8 mouse cellular contexts compared by ENCODE assay signal in the genomic region with DNA sequence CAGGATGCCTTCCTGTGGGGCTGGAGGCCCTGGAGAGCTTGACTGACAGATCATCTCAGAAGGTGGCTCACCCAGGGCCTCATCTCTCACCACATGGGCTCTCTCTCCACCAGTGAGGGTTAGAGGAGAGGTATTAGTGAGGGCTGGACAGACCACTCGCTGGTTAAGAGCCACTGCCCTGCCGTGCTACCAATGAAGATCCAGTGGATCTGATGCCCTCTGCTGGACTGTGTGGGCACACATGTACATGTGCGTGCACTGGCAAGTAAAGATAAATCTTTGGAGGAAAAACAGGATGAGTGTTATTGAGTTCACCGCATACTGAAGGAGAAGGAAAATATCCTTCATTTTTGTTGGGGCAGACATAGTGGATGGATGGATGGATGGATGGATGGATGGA. TPM values are rescaled to one million over a fixed set of nuclear protein-coding genes. Genes with fewer than 3 reads are reported as not detected.
DNase-seq lines count a peak whose midpoint lies in the region; ATAC-seq lines count a peak whose summit lies in the region.

No protein-coding gene starts in this region.

- H3K4me1 ChIP-seq in midbrain, embryonic 13.5 days (replicated peaks), result no peaks in the 10 kb centered on the region

- DNase-seq in layer of hippocampus, adult 11-12 months (ENCODE audit: low spot score), result peak; percentile 39
- DNase-seq in layer of hippocampus, adult 9-10 months (ENCODE audit: low spot score), result no peak
- DNase-seq in ES-CJ7 (ENCODE audit: low read depth, low spot score), result peak; percentile 48
- DNase-seq in kidney, postnatal 25 days, result peak; percentile 68 to 79

- H3K4me3 ChIP-seq in midbrain, embryonic 13.5 days (replicated peaks), result no peak overlapping the region

- no peak overlapping the region for H3K9ac ChIP-seq in midbrain, embryonic 13.5 days (replicated peaks)

- WGBS in midbrain, embryonic 13.5 days, result 48% methylated on average over 4 of the region's 4 CpGs

- peak; percentile 65 for ATAC-seq in cerebellum, adult (ENCODE audit: insufficient number of reproducible peaks, low FRiP score, low TSS enrichment)
- ATAC-seq in frontal cortex, adult (ENCODE audit: low TSS enrichment), result peak; percentile 75
- 0 out of 2 replicates have a peak, but pooled peaks have one; percentile 27 for ATAC-seq in midbrain, embryonic 13.5 days
- no peak for ATAC-seq in erythroblast, adult 5-6 weeks (replicated peaks; ENCODE audit: low FRiP score, poor library complexity, severe bottlenecking)

- H3K9me3 ChIP-seq in midbrain, embryonic 13.5 days, result no peaks in the 10 kb centered on the region

- H3K36me3 ChIP-seq in midbrain, embryonic 13.5 days, result no peaks in the 10 kb centered on the region

- no peak overlapping the region for H3K27ac ChIP-seq in midbrain, embryonic 13.5 days

- H3K4me2 ChIP-seq in midbrain, embryonic 13.5 days (replicated peaks), result no peak overlapping the region

- H3K27me3 ChIP-seq in midbrain, embryonic 13.5 days, result peaks cover 9% of the 10 kb centered on the region

RNA-seq across cellular contexts. Expression of gene Cmc2, which starts 52.6 kb away (rescaled TPM):
- 45.1 and 46.3 TPM in 2 replicates for polyA plus RNA-seq in midbrain, embryonic 13.5 days (2015; fragmentation: Nextera tagmentation; extraction: Ambion mirVana)
- 12.5 and 20.0 TPM in 2 replicates for total RNA-seq in erythroblast, adult 5-6 weeks (2015; ENCODE audit: low replicate concordance)
- total RNA-seq in erythroblast, adult 5-6 weeks (2017; ENCODE audit: low replicate concordance), result 26.9 and 35.7 TPM in 2 replicates

RNA-seq across cellular contexts. Expression of gene Cenpn, which starts 52.8 kb away (rescaled TPM):
- 18.5 and 20.0 TPM in 2 replicates for polyA plus RNA-seq in midbrain, embryonic 13.5 days (2015; fragmentation: Nextera tagmentation; extraction: Ambion mirVana)
- total RNA-seq in erythroblast, adult 5-6 weeks (2015; ENCODE audit: low replicate concordance), result 14.2 and 14.6 TPM in 2 replicates
- total RNA-seq in erythroblast, adult 5-6 weeks (2017; ENCODE audit: low replicate concordance), result 11.0 and 11.9 TPM in 2 replicates
